Mouse (Mus musculus) limb, embryonic 11.5 days (tissue): ENCODE data around the gene Fbxw7. TPM values are rescaled to one million over a fixed set of nuclear protein-coding genes. Genes with fewer than 3 reads are reported as not detected.

ENCODE experiments used
- ATAC-seq: fragments of 200-750 bp; cut with Nextera tagmentation; 2 replicates; pipeline ENCODE4 v1.8.0; 2017; ENCODE audit warnings: low read depth; ENCODE audit not compliant: insufficient number of reproducible peaks, low FRiP score, low TSS enrichment
- DNase-seq: peaks from one replicate; pipeline ENCODE4 v3.0.0-alpha.2; 2015; ENCODE audit warnings: low spot score
- H3K27ac ChIP-seq: fragments of 300-500 bp; sonication (generic); replicated peaks from 2 replicates; pipeline ENCODE4 v1.5.1; 2014; ENCODE audit warnings: low read depth, mild to moderate bottlenecking, low read length
- H3K27me3 ChIP-seq: fragments of 300-500 bp; sonication (generic); 2 replicates; pipeline ENCODE4 v1.6.1; 2014; ENCODE audit warnings: mild to moderate bottlenecking, low read length, mixed read lengths; ENCODE audit not compliant: control insufficient read depth, insufficient read depth
- H3K36me3 ChIP-seq: fragments of 300-500 bp; sonication (generic); 2 replicates; pipeline ENCODE4 v1.6.1; 2014; ENCODE audit warnings: mild to moderate bottlenecking, low read length, moderate library complexity, mixed read lengths; ENCODE audit not compliant: control insufficient read depth, insufficient read depth
- H3K4me1 ChIP-seq: fragments of 300-500 bp; sonication (generic); 2 replicates; pipeline ENCODE4 v1.6.1; 2014; ENCODE audit warnings: low read length, mixed read lengths; ENCODE audit not compliant: control insufficient read depth, insufficient read depth
- H3K4me2 ChIP-seq: fragments of 300-500 bp; sonication (generic); 2 replicates; pipeline ENCODE4 v1.6.1; 2014; ENCODE audit warnings: low read depth, mild to moderate bottlenecking, moderate library complexity; ENCODE audit not compliant: severe bottlenecking
- H3K4me3 ChIP-seq: fragments of 300-500 bp; sonication (generic); 2 replicates; pipeline ENCODE4 v1.5.1; 2014; ENCODE audit warnings: low read depth, low read length
- H3K9ac ChIP-seq: fragments of 300-500 bp; sonication (generic); 2 replicates; pipeline ENCODE4 v1.6.1; 2014; ENCODE audit warnings: mild to moderate bottlenecking, low read length
- H3K9me3 ChIP-seq: fragments of 300-500 bp; sonication (generic); 2 replicates; pipeline ENCODE4 v1.6.1; 2016; ENCODE audit warnings: low read length; ENCODE audit not compliant: control insufficient read depth
- WGBS: fragments of 180-500 bp; shearing (Covaris S2); extraction: QIAGEN DNeasy Blood & Tissue Kit; methylation state at CpG from one replicate; pipeline ENCODE4 v1.1.7; 2014; 5-methylcytosine and 5-hydroxymethylcytosine counted together
- polyA plus RNA-seq: library from polyadenylated mRNA; unstranded; fragments of >200 nt; fragmentation: Nextera tagmentation; extraction: Ambion mirVana; gene quantifications from 2 replicates; pipeline ENCODE4 v1.2.1, GENCODE M21; 2014

The Fbxw7 gene
- polyA plus RNA-seq, 1 experiment from 2014 or later, result 8.5 TPM

DNA sequence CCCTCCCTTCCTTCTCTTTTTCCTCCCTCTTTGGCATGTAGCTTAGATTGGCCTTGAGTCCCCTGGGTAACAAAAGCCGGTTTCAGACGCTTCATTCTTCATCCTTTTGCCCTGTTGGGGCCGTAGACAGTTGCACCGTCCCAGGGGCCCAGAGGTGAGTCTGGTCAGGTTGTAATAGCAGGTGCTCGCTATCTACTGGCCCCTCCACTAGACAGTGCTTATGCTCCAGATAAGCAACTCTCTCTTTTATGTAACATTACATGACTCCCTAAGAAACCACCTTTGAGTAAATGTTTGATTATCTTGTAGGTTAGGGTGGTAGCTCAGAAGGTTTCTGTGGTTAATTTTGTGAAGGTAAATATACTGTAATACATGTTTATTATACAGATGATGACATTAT, 21.0 kb downstream of the Fbxw7 start:
- no peak for ATAC-seq
- no peak for DNase-seq
- Histone ChIP-seq H3K9me3 (no peaks in the 10 kb centered on the region), H3K4me1 (no peaks in the 10 kb centered on the region), H3K36me3 (no peaks in the 10 kb centered on the region), H3K9ac (no peak overlapping the region), H3K4me3 (no peak overlapping the region), H3K4me2 (no peak overlapping the region), H3K27me3 (no peaks in the 10 kb centered on the region), H3K27ac (no peak overlapping the region)
- WGBS, result 91% methylated on average over 5 of the region's 5 CpGs

DNA sequence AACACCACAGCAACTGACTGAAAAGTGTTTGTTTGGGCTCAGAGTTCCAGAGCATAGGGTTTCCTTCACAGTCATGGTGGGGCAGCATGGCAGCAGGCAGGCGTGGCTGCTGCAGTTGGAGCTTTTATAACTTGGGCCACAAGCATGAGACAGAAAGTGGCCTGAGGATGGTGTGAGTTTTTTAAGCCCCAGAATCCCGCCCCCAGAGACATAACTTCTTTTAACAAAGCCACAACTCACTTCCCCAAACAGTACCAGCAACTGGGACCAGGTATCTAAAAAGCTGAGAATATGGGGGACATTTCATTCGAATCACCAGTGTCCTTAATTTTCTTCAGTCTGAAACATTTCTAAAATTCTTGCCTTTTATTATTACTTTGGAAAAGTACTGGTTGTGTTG, 22.9 kb downstream of the Fbxw7 start:
- DNase-seq, result no peak
- no peaks in the 10 kb centered on the region for H3K4me1 ChIP-seq

DNA sequence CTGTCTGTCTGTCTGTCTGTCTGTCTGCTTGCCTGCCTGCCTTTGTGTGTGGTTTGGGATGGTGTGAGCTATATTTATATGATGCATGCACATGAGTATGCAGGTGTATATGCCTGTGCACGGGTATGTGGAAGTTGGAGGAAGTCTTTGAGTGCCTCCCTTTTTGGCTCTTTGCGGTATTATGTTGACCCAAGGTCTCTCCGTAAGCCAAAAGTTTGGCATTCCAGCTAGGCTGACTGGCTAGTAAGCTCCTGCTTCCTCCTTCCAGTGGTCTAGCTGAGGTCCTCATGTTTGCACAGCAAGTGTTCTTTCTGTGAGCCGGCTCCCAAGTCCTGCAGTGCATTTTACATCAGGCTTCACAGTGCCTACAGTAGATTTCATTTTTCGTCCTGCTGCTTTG, 24.4 kb downstream of the Fbxw7 start:
- Histone ChIP-seq H3K36me3 (no peaks in the 10 kb centered on the region), H3K27me3 (no peaks in the 10 kb centered on the region), H3K27ac (no peak overlapping the region), H3K9ac (no peak overlapping the region), H3K4me2 (no peak overlapping the region), H3K4me1 (no peaks in the 10 kb centered on the region), H3K9me3 (no peaks in the 10 kb centered on the region), H3K4me3 (no peak overlapping the region)
- ATAC-seq, result no peak
- no peak for DNase-seq
- 93% methylated on average over 5 of the region's 5 CpGs for WGBS

More for the DNA sequence above, 22.9 kb downstream of the Fbxw7 start:
- no peak for ATAC-seq
- Histone ChIP-seq H3K27me3 (no peaks in the 10 kb centered on the region), H3K27ac (no peak overlapping the region), H3K36me3 (no peaks in the 10 kb centered on the region), H3K9me3 (no peaks in the 10 kb centered on the region), H3K4me2 (no peak overlapping the region), H3K9ac (no peak overlapping the region), H3K4me3 (no peak overlapping the region)
- 89% methylated on average over 3 of the region's 3 CpGs for WGBS

DNA sequence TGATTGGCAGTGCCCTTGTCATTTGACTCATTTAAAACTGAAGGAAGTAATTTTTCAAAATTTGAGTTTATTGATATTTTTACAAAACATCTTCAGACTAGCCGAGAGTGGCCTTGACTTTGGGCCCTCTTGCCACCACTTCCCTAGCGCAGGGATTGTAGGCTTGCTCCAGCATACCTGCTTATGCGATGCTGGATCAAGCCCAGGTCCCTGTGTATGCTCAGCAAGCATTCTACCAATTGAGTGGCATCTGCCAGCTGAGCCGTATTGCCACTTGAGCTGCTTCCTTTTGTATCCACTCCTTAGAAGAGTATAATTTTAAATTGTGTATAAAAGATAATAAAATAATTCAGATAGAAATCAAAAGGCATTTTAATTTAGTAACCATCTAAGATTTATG, 26.2 kb downstream of the Fbxw7 start:
- WGBS, result 90% methylated on average over 4 of the region's 4 CpGs
- no peak overlapping the region for H3K9ac ChIP-seq
- H3K27ac ChIP-seq, result no peak overlapping the region
- ATAC-seq, result no peak
- no peaks in the 10 kb centered on the region for H3K4me1 ChIP-seq
- H3K9me3 ChIP-seq, result no peaks in the 10 kb centered on the region
- no peak overlapping the region for H3K4me3 ChIP-seq
- H3K27me3 ChIP-seq, result no peaks in the 10 kb centered on the region
- H3K4me2 ChIP-seq, result no peak overlapping the region
- no peak for DNase-seq
- H3K36me3 ChIP-seq, result no peaks in the 10 kb centered on the region

DNA sequence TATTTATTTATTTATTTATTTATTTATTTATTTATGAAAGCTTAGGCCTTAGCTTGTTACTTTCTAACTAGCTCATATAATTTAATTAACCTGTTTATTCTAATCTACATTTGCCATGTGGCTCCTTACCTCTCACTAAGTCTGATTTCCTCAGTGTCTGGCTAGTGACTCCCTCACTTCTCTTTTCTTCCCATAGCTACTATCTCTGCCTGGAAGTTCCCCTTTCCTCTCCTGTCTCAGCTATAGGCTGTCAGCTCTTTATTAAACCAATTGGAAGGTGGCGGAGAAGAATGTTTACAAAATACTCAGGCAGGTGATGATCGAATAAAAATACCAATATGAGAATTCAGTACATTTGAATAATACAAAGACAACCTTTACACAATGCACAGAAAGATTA, 27.7 kb downstream of the Fbxw7 start:
- Histone ChIP-seq H3K4me2 (no peak overlapping the region), H3K9ac (no peak overlapping the region)

DNA sequence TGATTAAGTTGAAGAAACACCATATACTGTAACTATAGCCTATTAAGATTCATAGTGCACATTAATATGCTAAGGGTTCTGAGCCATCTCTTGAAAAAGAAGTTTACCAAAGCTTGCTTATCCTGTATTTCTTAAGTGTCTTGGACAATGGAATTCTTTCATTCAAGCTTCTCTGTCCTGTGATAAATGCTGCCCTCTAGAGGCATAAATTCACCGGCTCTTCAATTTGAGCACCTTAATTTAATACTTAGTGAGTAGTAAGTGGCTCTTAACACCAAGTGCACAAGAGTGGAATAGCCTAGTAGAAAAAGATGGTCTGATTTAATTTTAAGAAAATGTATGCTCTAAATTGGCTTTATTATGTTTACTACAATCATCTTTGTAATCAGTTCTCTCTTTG, 28.5 kb downstream of the Fbxw7 start:
- Histone ChIP-seq H3K9ac (no peak overlapping the region), H3K4me3 (no peak overlapping the region), H3K4me2 (no peak overlapping the region), H3K27me3 (no peaks in the 10 kb centered on the region), H3K36me3 (no peaks in the 10 kb centered on the region), H3K27ac (no peak overlapping the region), H3K9me3 (no peaks in the 10 kb centered on the region), H3K4me1 (no peaks in the 10 kb centered on the region)
- DNase-seq, result peak; percentile 52
- 50% methylated on average over 1 of the region's 1 CpGs for WGBS
- no peak for ATAC-seq

More for the DNA sequence above, 27.7 kb downstream of the Fbxw7 start:
- WGBS, result 81% methylated on average over 2 of the region's 2 CpGs
- Histone ChIP-seq H3K27me3 (no peaks in the 10 kb centered on the region), H3K9me3 (no peaks in the 10 kb centered on the region), H3K27ac (no peak overlapping the region), H3K36me3 (no peaks in the 10 kb centered on the region), H3K4me3 (no peak overlapping the region), H3K4me1 (no peaks in the 10 kb centered on the region)
- DNase-seq, result no peak
- ATAC-seq, result no peak

DNA sequence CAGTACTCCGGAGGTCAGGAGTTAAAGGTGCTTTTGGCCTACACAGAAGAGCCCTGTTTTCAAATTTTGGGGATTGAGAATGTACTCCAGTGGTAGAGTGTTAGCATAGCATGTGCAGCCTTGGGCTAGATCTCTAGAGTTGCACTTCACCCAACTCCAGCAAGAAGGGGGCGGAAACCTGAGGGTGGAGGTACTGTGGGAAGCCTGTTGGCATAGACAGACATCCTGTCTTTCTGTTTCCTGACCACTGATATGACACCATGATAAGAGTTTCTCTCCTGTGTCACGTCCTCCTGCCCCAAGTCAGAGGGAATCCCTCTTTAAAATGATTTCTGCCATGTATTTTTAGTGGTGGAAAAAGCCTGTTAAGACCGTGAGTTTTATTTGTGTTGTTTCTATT, 33.7 kb downstream of the Fbxw7 start:
- Histone ChIP-seq H3K36me3 (no peaks in the 10 kb centered on the region), H3K4me1 (no peaks in the 10 kb centered on the region), H3K4me3 (no peak overlapping the region), H3K9ac (no peak overlapping the region), H3K27me3 (no peaks in the 10 kb centered on the region), H3K9me3 (no peaks in the 10 kb centered on the region), H3K27ac (no peak overlapping the region), H3K4me2 (no peak overlapping the region)
- ATAC-seq (no peak), DNase-seq (no peak)
- 83% methylated on average over 4 of the region's 4 CpGs for WGBS

DNA sequence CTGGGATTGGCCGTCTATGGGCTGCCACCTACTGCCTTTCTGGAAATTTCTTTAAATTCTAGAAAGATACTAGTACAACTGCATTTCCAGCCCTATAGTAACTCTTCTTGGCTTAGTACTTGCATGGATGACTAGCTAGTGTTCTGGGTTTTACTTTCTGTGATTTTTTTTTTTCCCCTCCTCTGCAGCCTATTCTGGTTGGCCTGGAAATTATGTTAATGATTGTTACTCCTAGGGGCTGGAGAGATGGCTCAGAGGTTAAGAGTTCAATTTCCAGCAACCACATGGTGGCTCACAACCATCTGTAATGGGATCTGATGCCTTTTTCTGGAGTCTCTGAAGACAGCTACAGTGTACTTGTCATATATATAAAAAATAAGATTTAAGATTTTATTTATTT, 35.4 kb downstream of the Fbxw7 start:
- Histone ChIP-seq H3K4me1 (no peaks in the 10 kb centered on the region), H3K36me3 (no peaks in the 10 kb centered on the region), H3K4me3 (no peak overlapping the region), H3K9me3 (no peaks in the 10 kb centered on the region), H3K9ac (no peak overlapping the region), H3K27me3 (no peaks in the 10 kb centered on the region), H3K27ac (no peak overlapping the region), H3K4me2 (no peak overlapping the region)
- DNase-seq, result no peak
- WGBS, result 85% methylated on average over 1 of the region's 1 CpGs
- no peak for ATAC-seq

DNA sequence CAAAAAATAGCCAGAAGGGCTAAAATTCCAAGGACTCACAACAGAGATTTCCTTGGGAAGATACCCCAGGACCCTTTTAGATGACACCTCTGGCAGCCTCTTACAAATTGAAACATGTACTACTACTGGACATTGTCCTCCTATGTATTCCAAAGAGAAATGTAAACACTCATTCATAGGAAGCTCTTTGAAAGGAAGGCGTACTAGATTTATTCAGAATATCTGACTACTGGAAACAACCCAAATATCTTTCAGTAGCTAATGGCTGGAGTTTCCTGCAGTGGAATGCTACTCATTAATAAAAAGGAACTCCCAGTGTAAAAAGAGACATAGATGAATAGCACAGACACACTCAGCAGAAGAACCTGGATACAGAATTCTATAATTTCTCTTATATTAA, 36.7 kb downstream of the Fbxw7 start:
- Histone ChIP-seq H3K9ac (no peak overlapping the region), H3K27me3 (no peaks in the 10 kb centered on the region), H3K4me3 (no peak overlapping the region), H3K9me3 (no peaks in the 10 kb centered on the region), H3K4me2 (no peak overlapping the region), H3K36me3 (no peaks in the 10 kb centered on the region), H3K4me1 (no peaks in the 10 kb centered on the region), H3K27ac (no peak overlapping the region)
- ATAC-seq, result no peak
- no peak for DNase-seq
- 92% methylated on average over 1 of the region's 1 CpGs for WGBS
